Mouse (Mus musculus) left cerebral cortex, postnatal 4 days (tissue): Measurements from ENCODE around the gene Noc3l. TPM values are rescaled to one million over a fixed set of nuclear protein-coding genes. Genes with fewer than 3 reads are reported as not detected.

Experiments used
- DNase-seq: peaks from one replicate; pipeline ENCODE4 v3.0.0-alpha.2; 2022
- intact Hi-C: fragments of 180-260 bp; cut with DNase I; formaldehyde crosslinking; loops from one replicate; pipeline ENCODE4 v1.15.1; 2025
- total RNA-seq, 2 experiments: library from RNA; stranded (reverse); gene quantifications; 2 replicates each; pipeline ENCODE4 v1.2.3; 2021

Gene Noc3l
- total RNA-seq, 2 experiments from 2014 or later, result 14.7 to 16.5 TPM

GRCm38 (mm10) chr19:38758685-38759472 is 60.2 kb downstream of the Noc3l start:
- intact Hi-C loops, result no loop called here
- DNase-seq, result no peak

DNA sequence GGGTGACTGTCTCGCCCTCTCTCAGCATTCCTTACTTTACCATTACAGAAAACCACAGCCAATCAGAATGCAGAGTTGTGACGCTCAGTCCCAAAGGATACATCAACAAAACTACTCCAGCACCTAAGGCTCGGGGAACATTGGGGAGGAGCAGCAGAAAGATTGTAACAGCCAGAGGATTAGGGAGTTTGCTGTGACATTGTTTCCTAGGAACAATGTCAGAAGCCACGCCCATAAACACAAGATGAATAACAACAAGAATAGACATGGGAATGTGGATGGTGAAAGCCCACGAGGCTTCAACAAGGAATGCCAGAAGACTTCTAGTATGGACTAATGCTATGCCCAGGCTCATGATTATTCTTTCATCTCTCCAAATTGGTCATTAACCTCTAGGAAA is 61.0 kb downstream of the Noc3l start:
- DNase-seq, result no peak
- intact Hi-C loops, result no loop called here

DNA sequence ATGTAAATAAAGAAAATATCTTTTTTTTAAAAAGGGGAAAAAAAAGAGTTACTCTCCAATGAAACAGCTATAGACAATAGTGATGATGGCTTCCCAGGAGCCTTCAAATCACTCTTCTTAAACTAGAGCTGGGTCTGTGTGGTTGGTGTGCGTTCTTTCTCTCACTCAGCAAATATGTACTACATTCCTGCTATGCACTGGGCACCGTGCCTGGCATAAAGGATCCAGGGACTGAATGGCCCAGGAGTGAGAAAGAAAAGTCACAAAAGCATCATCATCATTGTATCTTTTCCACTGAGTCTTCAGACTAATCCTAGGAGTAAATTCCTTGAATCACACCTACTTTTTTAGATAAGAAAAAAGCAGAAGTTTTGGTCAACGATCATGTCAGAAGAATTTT is 61.9 kb downstream of the Noc3l start:
- intact Hi-C loops, result no loop called here
- no peak for DNase-seq

DNA sequence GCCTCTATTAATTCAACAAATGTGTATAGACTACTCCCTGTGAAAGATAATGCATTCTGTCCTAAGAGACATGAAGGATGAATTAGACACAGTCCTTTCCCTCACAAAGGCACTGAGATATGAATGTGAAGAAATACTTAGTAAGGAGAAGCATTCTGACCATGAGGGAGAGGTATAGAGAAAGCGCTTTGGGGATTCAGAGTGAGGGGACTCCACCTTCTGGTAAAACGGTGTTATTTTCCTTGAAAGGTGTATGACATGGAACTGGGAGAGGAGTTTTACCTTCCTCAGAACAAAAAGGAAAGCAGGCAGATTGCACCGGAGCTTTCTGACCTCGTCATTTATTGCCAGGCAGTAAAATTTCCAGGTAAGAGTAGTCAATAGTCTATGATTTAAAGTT is 68.8 kb downstream of the Noc3l start:
- DNase-seq, result no peak
- intact Hi-C loops, result no loop called here

DNA sequence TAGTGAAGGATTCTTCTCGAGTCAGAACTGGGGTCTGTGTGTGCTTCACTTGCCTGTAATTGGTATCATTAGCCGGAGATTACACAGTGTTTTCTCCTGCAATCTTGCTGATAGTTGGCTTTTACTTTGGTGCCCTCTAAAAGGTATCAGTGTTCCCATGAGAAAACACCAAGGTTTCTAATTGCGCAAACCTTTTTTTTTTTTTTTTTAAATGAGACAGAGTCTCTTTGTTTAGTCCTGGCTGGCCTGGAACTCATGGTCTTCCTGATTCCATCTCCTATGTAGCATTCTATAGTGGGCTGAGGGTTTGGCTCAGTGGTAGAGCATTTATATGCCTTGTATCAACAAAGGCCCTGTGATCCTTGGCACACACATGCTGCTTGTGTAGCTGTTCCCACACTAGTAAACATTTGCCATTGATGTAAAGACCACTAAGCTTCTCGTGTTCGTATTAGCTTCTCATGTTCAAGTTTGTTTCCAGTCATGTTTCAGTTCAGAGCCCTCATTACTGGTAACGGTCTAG is 72.5 kb downstream of the Noc3l start:
- intact Hi-C loops, result no loop called here
- DNase-seq, result no peak

GRCm38 (mm10) chr19:38745810-38746491 is 73.1 kb downstream of the Noc3l start:
- no peak for DNase-seq
- intact Hi-C loops, result no loop called here

DNA sequence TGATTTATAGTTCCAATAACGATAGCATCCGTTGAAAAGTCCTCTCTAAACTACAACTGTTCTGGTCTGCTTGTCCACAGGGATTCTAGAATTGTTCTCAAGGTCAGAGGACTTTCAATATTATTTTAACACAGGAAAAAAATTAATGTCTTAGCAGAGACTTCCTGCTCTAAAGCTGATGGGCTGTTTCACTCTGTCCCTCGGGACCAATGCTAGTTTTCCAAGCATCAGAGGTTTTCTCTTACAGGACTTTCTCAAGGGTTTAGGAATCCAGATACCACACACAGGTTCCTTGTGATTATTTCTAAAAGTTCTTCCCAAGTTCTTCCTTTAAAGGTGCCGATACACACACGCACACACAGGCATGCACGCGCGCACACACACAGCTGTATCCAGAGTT is 74.5 kb downstream of the Noc3l start:
- no peak for DNase-seq
- intact Hi-C loops, result no loop called here

Other genes starting within 250 kb of the Noc3l start
- 10 to 100 TPM; 21.3 to 23.9 TPM for gene Tbc1d12, start 17.3 kb upstream of the Noc3l start, total RNA-seq
- 1 to 10 TPM; 9.4 to 9.8 TPM for gene Hells, start 111.7 kb upstream of the Noc3l start, total RNA-seq
- under 1 TPM; 0.18 to 0.28 TPM for gene Cyp2c55, start 187.8 kb upstream of the Noc3l start, total RNA-seq
- gene Cyp2c65, start 241.8 kb upstream of the Noc3l start, total RNA-seq, result not detected